Mouse (Mus musculus): ENCODE data around the gene Sim2. TPM values are rescaled to one million over a fixed set of nuclear protein-coding genes. Genes with fewer than 3 reads are reported as not detected.

The Sim2 gene
- polyA plus RNA-seq, 1 experiment from 2014 or later: 0.04 TPM

DNA sequence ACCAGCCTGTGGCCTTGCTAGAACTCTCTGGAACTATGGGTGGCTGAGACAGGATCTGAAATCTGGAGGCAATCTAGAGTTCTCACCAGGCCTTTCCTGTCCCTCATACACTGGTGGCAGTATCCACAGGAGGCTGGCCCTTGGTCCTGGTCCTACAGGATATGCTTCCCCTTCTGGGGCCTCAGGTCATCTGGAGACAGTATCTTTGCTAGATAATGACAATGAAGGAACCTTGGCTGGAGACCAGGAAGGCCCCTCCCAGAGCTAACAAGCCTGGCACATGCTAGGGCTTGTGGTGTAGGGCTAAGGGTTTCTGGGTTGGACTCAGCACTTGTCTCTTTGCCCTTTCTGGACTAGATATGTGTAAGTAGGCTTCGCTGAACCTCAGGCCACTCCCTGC lies 40.9 kb upstream of the Sim2 start:
- ATAC-seq (ENCODE audit: insufficient read depth) (no peak), DNase-seq (no peak)
- 0 out of 2 replicates have a peak, but pooled peaks cover 4% of the 10 kb centered on the region for H3K27me3 ChIP-seq (ENCODE audit: insufficient read depth, low read length)
- no peaks in the 10 kb centered on the region; the same call in 1 of the 2 replicates for H3K4me1 ChIP-seq (ENCODE audit: insufficient read depth)
- H3K4me2 ChIP-seq: no peak overlapping the region
- no peak overlapping the region for H3K9ac ChIP-seq
- WGBS: 86% methylated on average over 1 of the region's 1 CpGs
- H3K9me3 ChIP-seq (ENCODE audit: low read depth, low read length): no peaks in the 10 kb centered on the region
- no peak overlapping the region for H3K4me3 ChIP-seq (ENCODE audit: low read depth, low read length)
- no peak overlapping the region for H3K27ac ChIP-seq (ENCODE audit: low read depth)
- TF ChIP-seq CTCF (IDR thresholded peaks at IDR 0.05; ENCODE audit: low read depth): no peak
- H3K36me3 ChIP-seq (ENCODE audit: insufficient read depth): no peaks in the 10 kb centered on the region

DNA sequence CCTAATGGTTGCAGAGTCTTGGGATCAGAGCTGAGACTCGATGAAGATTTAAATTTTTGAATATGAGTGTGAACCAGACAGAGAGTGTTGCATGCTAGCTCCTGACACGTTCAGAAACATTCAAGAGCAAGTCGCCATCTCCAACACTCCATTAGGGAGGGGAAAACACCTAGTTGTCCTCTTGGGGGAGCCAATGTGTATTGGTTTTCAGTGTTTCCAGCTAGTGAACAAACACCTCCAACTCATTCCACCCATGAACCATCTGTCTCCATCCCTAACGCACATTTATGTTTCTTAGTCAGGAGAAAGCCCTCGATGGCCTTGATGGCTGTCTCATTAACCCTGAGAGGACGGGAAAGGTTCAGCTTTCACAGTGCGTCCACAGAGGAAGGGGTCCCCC lies 39.7 kb upstream of the Sim2 start:
- 20% methylated on average over 7 of the region's 7 CpGs for WGBS
- Histone ChIP-seq H3K27ac (ENCODE audit: low read depth) (no peak overlapping the region), H3K4me1 (ENCODE audit: insufficient read depth) (no peaks in the 10 kb centered on the region; the same call in 1 of the 2 replicates), H3K4me2 (no peak overlapping the region), H3K27me3 (ENCODE audit: insufficient read depth, low read length) (0 out of 2 replicates have a peak, but pooled peaks cover 4% of the 10 kb centered on the region), H3K36me3 (ENCODE audit: insufficient read depth) (no peaks in the 10 kb centered on the region), H3K4me3 (ENCODE audit: low read depth, low read length) (no peak overlapping the region), H3K9me3 (ENCODE audit: low read depth, low read length) (no peaks in the 10 kb centered on the region), H3K9ac (no peak overlapping the region)
- ATAC-seq (ENCODE audit: insufficient read depth): no peak
- TF ChIP-seq CTCF (IDR thresholded peaks at IDR 0.05; ENCODE audit: low read depth): no peak; the same call in 1 of the 2 replicates
- peak; percentile 41 for DNase-seq

DNA sequence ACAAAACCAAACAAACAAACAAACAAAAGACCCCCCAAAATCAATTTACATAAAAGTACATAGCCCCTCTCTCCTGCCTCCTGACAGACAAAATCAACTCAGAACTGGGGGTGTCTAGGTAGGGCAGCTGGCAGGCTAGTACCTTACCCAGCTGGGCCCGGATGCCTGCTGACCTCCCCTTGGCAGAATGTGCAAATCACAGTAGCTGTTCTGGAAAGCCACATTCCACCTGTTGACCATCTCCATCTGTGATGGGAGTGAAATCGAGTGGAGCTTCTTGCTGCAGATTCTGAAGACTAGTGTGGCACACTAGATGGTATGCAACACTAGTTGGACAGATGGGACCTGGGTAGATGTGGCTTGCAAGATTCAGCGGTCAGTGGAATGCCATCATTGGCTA lies 34.4 kb upstream of the Sim2 start:
- no peaks in the 10 kb centered on the region for H3K36me3 ChIP-seq (ENCODE audit: insufficient read depth)
- no peak overlapping the region for H3K4me2 ChIP-seq
- 86% methylated on average over 3 of the region's 3 CpGs for WGBS
- no peak for TF ChIP-seq CTCF (IDR thresholded peaks at IDR 0.05; ENCODE audit: low read depth)
- no peak for DNase-seq
- no peaks in the 10 kb centered on the region for H3K9me3 ChIP-seq (ENCODE audit: low read depth, low read length)
- no peak overlapping the region for H3K27ac ChIP-seq (ENCODE audit: low read depth)
- H3K4me1 ChIP-seq (ENCODE audit: insufficient read depth): no peaks in the 10 kb centered on the region
- H3K27me3 ChIP-seq (ENCODE audit: insufficient read depth, low read length): no peaks in the 10 kb centered on the region
- ATAC-seq (ENCODE audit: insufficient read depth): no peak
- no peak overlapping the region for H3K4me3 ChIP-seq (ENCODE audit: low read depth, low read length)
- H3K9ac ChIP-seq: no peak overlapping the region

DNA sequence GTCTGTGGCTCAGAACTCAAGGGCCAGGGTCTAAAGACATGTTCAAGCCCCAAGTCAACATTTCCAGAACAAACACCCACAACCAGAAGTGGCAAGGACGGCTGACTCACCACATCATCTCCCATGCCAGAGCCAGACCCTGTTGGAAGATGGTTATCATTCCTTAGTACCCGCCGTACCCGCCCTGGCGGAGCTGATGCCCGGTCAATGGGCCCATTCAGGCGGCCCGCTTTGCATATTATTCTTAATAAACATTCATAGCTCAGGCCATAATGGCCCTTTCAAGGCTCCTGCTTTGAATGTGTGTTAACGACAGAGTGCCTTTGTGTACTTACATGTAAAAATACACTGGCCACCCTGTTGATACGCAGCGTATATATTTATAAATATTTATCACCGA lies 29.6 kb upstream of the Sim2 start:
- DNase-seq (no peak), ATAC-seq (ENCODE audit: insufficient read depth) (no peak)
- Histone ChIP-seq H3K27ac (ENCODE audit: low read depth) (no peak overlapping the region), H3K36me3 (ENCODE audit: insufficient read depth) (no peaks in the 10 kb centered on the region), H3K4me2 (no peak overlapping the region), H3K4me1 (ENCODE audit: insufficient read depth) (no peaks in the 10 kb centered on the region), H3K27me3 (ENCODE audit: insufficient read depth, low read length) (no peaks in the 10 kb centered on the region), H3K9ac (no peak overlapping the region), H3K4me3 (ENCODE audit: low read depth, low read length) (no peak overlapping the region), H3K9me3 (ENCODE audit: low read depth, low read length) (no peaks in the 10 kb centered on the region)
- 77% methylated on average over 12 of the region's 12 CpGs for WGBS
- TF ChIP-seq CTCF (IDR thresholded peaks at IDR 0.05; ENCODE audit: low read depth): no peak

GRCm38 (mm10) chr16:94055576-94055975 lies 29.2 kb upstream of the Sim2 start:
- H3K27me3 ChIP-seq (ENCODE audit: insufficient read depth, low read length): no peaks in the 10 kb centered on the region
- no peak for TF ChIP-seq CTCF (IDR thresholded peaks at IDR 0.05; ENCODE audit: low read depth)
- WGBS: 49% methylated on average over 8 of the region's 8 CpGs
- H3K36me3 ChIP-seq (ENCODE audit: insufficient read depth): no peaks in the 10 kb centered on the region
- no peak overlapping the region for H3K4me2 ChIP-seq
- no peak overlapping the region for H3K9ac ChIP-seq
- ATAC-seq (ENCODE audit: insufficient read depth): 0 out of 2 replicates have a peak, but pooled peaks have one; percentile 41
- no peak overlapping the region for H3K4me3 ChIP-seq (ENCODE audit: low read depth, low read length)
- H3K4me1 ChIP-seq (ENCODE audit: insufficient read depth): no peaks in the 10 kb centered on the region
- H3K9me3 ChIP-seq (ENCODE audit: low read depth, low read length): no peaks in the 10 kb centered on the region
- DNase-seq: no peak
- no peak overlapping the region for H3K27ac ChIP-seq (ENCODE audit: low read depth)

- no peak for TF ChIP-seq CTCF (IDR thresholded peaks at IDR 0.05; ENCODE audit: low read depth)
- ATAC-seq (ENCODE audit: insufficient read depth): peak; percentile 56; the same call in 1 of the 2 replicates
- DNase-seq: no peak
- no peaks in the 10 kb centered on the region for H3K9me3 ChIP-seq (ENCODE audit: low read depth, low read length)
- H3K9ac ChIP-seq: no peak overlapping the region
- H3K4me2 ChIP-seq: no peak overlapping the region
- H3K27ac ChIP-seq (ENCODE audit: low read depth): no peak overlapping the region
- H3K4me1 ChIP-seq (ENCODE audit: insufficient read depth): no peaks in the 10 kb centered on the region
- H3K36me3 ChIP-seq (ENCODE audit: insufficient read depth): no peaks in the 10 kb centered on the region
- WGBS: 50% methylated on average over 9 of the region's 9 CpGs
- H3K27me3 ChIP-seq (ENCODE audit: insufficient read depth, low read length): no peaks in the 10 kb centered on the region
- H3K4me3 ChIP-seq (ENCODE audit: low read depth, low read length): no peak overlapping the region
Measured at GRCm38 (mm10) chr16:94059820-94060219, 24.9 kb upstream of the Sim2 start.

- no peaks in the 10 kb centered on the region for H3K4me1 ChIP-seq (ENCODE audit: insufficient read depth)
- H3K36me3 ChIP-seq (ENCODE audit: insufficient read depth): no peaks in the 10 kb centered on the region
- H3K4me2 ChIP-seq: no peak overlapping the region
- H3K4me3 ChIP-seq (ENCODE audit: low read depth, low read length): no peak overlapping the region
- 0 out of 2 replicates have a peak, but pooled peaks have one; percentile 9 for TF ChIP-seq CTCF (IDR thresholded peaks at IDR 0.05; ENCODE audit: low read depth)
- H3K9me3 ChIP-seq (ENCODE audit: low read depth, low read length): no peaks in the 10 kb centered on the region
- WGBS: 72% methylated on average over 9 of the region's 9 CpGs
- ATAC-seq (ENCODE audit: insufficient read depth) (no peak), DNase-seq (no peak)
- H3K9ac ChIP-seq: no peak overlapping the region
- H3K27ac ChIP-seq (ENCODE audit: low read depth): no peak overlapping the region
- no peaks in the 10 kb centered on the region for H3K27me3 ChIP-seq (ENCODE audit: insufficient read depth, low read length)
Measured at GRCm38 (mm10) chr16:94064211-94064610, 20.5 kb upstream of the Sim2 start.
